Mouse (Mus musculus) ES-E14 (cell line): ENCODE data around the gene Rraga. TPM values are rescaled to one million over a fixed set of nuclear protein-coding genes. Genes with fewer than 3 reads are reported as not detected.

Experiments
- DNase-seq: peaks from one replicate; pipeline ENCODE4 v3.0.0-alpha.2; 2013; ENCODE audit warnings: low read depth, low spot score
- H3K27ac ChIP-seq: 2 replicates; pipeline ENCODE4 v1.5.1; 2012; ENCODE audit warnings: low read depth, mild to moderate bottlenecking, low read length, moderate library complexity, mixed read lengths; ENCODE audit not compliant: poor library complexity, insufficient read depth, severe bottlenecking
- H3K36me3 ChIP-seq: 2 replicates; pipeline ENCODE4 v1.6.1; 2012; ENCODE audit warnings: mild to moderate bottlenecking, low read length, moderate library complexity, mixed read lengths; ENCODE audit not compliant: control insufficient read depth, poor library complexity, insufficient read depth, severe bottlenecking
- H3K4me1 ChIP-seq, 2 experiments: fragments of 150-350 bp in 1 of 2; sonication (generic) in 1 of 2; 2 replicates each; pipeline ENCODE4 v1.6.1; 2012; ENCODE audit warnings: low read length in 2 of 2, mild to moderate bottlenecking in 1 of 2, mixed read lengths in 1 of 2; ENCODE audit not compliant: control insufficient read depth in 2 of 2, insufficient read depth in 2 of 2, poor library complexity in 1 of 2
- H3K4me3 ChIP-seq, 2 experiments: fragments of 150-350 bp in 1 of 2; sonication (generic) in 1 of 2; 2 replicates each; pipeline ENCODE4 v1.5.1; 2012; ENCODE audit warnings: low read length in 2 of 2, low read depth in 1 of 2, mild to moderate bottlenecking in 1 of 2, mixed read lengths in 1 of 2; ENCODE audit not compliant: insufficient read depth in 1 of 2, poor library complexity in 1 of 2, severe bottlenecking in 1 of 2
- H3K9ac ChIP-seq: 2 replicates; pipeline ENCODE4 v1.6.1; 2012; ENCODE audit warnings: low read depth, mild to moderate bottlenecking, low read length, mixed read lengths; ENCODE audit not compliant: poor library complexity, insufficient read depth, severe bottlenecking
- H3K9me3 ChIP-seq: fragments of 150-350 bp; sonication (generic); 2 replicates; pipeline ENCODE4 v1.6.1; 2012; ENCODE audit warnings: low read depth, mild to moderate bottlenecking, low read length; ENCODE audit not compliant: control insufficient read depth, insufficient read depth
- CHD2 ChIP-seq: IDR thresholded peaks from 2 replicates; pipeline ENCODE4 v1.6.1; 2014; ENCODE audit warnings: mild to moderate bottlenecking, low read depth, low read length, inconsistent platforms
- HCFC1 ChIP-seq: IDR thresholded peaks from 2 replicates; pipeline ENCODE4 v1.6.1; 2012; ENCODE audit warnings: low read length, inconsistent platforms, borderline replicate concordance; ENCODE audit not compliant: insufficient read depth
- MAFK ChIP-seq: IDR thresholded peaks from 2 replicates; pipeline ENCODE4 v1.6.1; 2014; ENCODE audit warnings: mild to moderate bottlenecking, low read depth, low read length, inconsistent platforms; ENCODE audit not compliant: insufficient read depth
- ZC3H11A ChIP-seq: IDR thresholded peaks from 2 replicates; pipeline ENCODE4 v1.6.1; 2012; ENCODE audit warnings: low read depth, mild to moderate bottlenecking, inconsistent platforms, low read length, borderline replicate concordance
- ZNF384 ChIP-seq: IDR thresholded peaks from 2 replicates; pipeline ENCODE4 v1.6.1; 2012; ENCODE audit warnings: low read depth, low read length, inconsistent platforms
- in situ Hi-C, 2 experiments: fragments of 600-800 bp; cut with MboI; formaldehyde crosslinking; loops; one replicate each; pipeline ENCODE4 v1.15.1; 2025; ENCODE audit warnings: low sequenced_read_pairs in 2 of 2, inconsistent platforms in 1 of 2; ENCODE audit not compliant: unreplicated experiment in 2 of 2
- total RNA-seq: library from RNA; depleted of rRNA; stranded (reverse); fragments of 300-350 nt; gene quantifications from 2 replicates; pipeline ENCODE4 v1.2.3, GENCODE M21; 2012

The Rraga gene
- total RNA-seq, 1 experiment: 22.8 TPM

- H3K4me1 ChIP-seq: no peaks in the 10 kb centered on the region
- DNase-seq: no peak
- H3K9me3 ChIP-seq: no peaks in the 10 kb centered on the region
- H3K9ac ChIP-seq: no peak overlapping the region
- no peak overlapping the region for H3K27ac ChIP-seq
- TF ChIP-seq HCFC1: no peak
- no peak for TF ChIP-seq ZC3H11A
- no peak for TF ChIP-seq MAFK
- no peak for TF ChIP-seq CHD2
- TF ChIP-seq ZNF384: no peak
- no peak overlapping the region for H3K4me3 ChIP-seq
- in situ Hi-C loops: no loop called here
- H3K36me3 ChIP-seq: peaks cover 5% of the 10 kb centered on the region; the same call in 1 of the 2 replicates
Measured at GRCm38 (mm10) chr4:86580056-86580455, 4.6 kb downstream of the Rraga start.

- H3K27ac ChIP-seq: no peak overlapping the region
- peaks cover 8% of the 10 kb centered on the region for H3K36me3 ChIP-seq
- H3K9me3 ChIP-seq: no peaks in the 10 kb centered on the region
- H3K4me1 ChIP-seq: no peaks in the 10 kb centered on the region
- in situ Hi-C loops: no loop called here
- TF ChIP-seq ZC3H11A: no peak
- no peak for TF ChIP-seq MAFK
- TF ChIP-seq ZNF384: no peak
- TF ChIP-seq HCFC1: no peak
- no peak for TF ChIP-seq CHD2
- DNase-seq: no peak
- H3K9ac ChIP-seq: no peak overlapping the region
- H3K4me3 ChIP-seq: no peak overlapping the region
Measured at GRCm38 (mm10) chr4:86580591-86580990, 5.1 kb downstream of the Rraga start.

DNA sequence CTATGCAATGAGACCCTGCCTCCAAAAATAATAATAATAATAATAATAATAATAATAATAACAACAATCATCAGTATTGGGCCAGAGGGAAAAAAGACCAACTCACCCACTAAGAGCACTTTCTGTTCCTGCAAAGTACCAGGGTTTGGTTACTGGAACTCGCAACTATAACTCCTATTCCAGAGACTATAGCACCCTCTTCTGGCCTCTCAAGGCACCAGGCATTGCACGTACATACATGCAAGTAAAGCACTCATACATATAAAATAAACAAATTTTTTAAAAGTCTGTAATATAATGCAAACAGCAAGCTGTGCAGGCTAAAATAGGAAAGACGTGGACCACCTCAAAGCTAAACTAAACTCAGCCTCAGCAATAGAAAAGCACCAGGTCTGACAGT, 12.8 kb downstream of the Rraga start:
- no peak for DNase-seq
- no peak overlapping the region for H3K4me3 ChIP-seq
- no peak overlapping the region for H3K9ac ChIP-seq
- no peak for TF ChIP-seq ZC3H11A
- TF ChIP-seq MAFK: no peak
- no peak for TF ChIP-seq ZNF384
- TF ChIP-seq CHD2: no peak
- no peak for TF ChIP-seq HCFC1
- H3K4me1 ChIP-seq: no peaks in the 10 kb centered on the region
- no peaks in the 10 kb centered on the region for H3K9me3 ChIP-seq
- H3K36me3 ChIP-seq: peaks cover 20% of the 10 kb centered on the region
- no peak overlapping the region for H3K27ac ChIP-seq
- in situ Hi-C loops: no loop called here

- Histone ChIP-seq H3K4me1 (no peaks in the 10 kb centered on the region), H3K9me3 (no peaks in the 10 kb centered on the region), H3K27ac (no peak overlapping the region), H3K36me3 (peaks cover 9% of the 10 kb centered on the region), H3K9ac (no peak overlapping the region), H3K4me3 (no peak overlapping the region)
- in situ Hi-C loops: no loop called here
- no peak for TF ChIP-seq ZC3H11A
- TF ChIP-seq HCFC1: no peak
- DNase-seq: no peak
Measured at GRCm38 (mm10) chr4:86591304-86591703, 15.8 kb downstream of the Rraga start.
